ENCODE assay signal across 8 mouse cellular contexts in genomic region chr4:125116090-125116861, GRCm38 (mm10). TPM values are rescaled to one million over a fixed set of nuclear protein-coding genes. Genes with fewer than 3 reads are reported as not detected.
A peak's percentile ranks its signal among the peaks of the same experiment; 100 is the strongest.
DNase-seq lines count a peak whose midpoint lies in the region; ATAC-seq and TF ChIP-seq lines count a peak whose summit lies in the region.

No protein-coding gene starts in this region.

- no peak for TF ChIP-seq POLR2A in cortical plate, adult 2 months (IDR thresholded peaks at IDR 0.05; ENCODE audit: extremely low read depth, insufficient read depth, low read length)

- peaks cover 23% of the 10 kb centered on the region for H3K4me1 ChIP-seq in hindbrain, embryonic 10.5 days (replicated peaks)
- peaks cover 21% of the 10 kb centered on the region for H3K4me1 ChIP-seq in hindbrain, embryonic 12.5 days
- H3K4me1 ChIP-seq in cortical plate, adult 2 months (ENCODE audit: control insufficient read depth, insufficient read depth, low read length): peaks cover 14% of the 10 kb centered on the region; the same call in 1 of the 2 replicates
- H3K4me1 ChIP-seq in hindbrain, embryonic 16.5 days (ENCODE audit: control insufficient read depth, insufficient read depth, low read depth, low read length): peaks cover 14% of the 10 kb centered on the region

- H3K27me3 ChIP-seq in hindbrain, embryonic 10.5 days (ENCODE audit: insufficient read depth, poor library complexity, severe bottlenecking): peaks cover 5% of the 10 kb centered on the region
- H3K27me3 ChIP-seq in hindbrain, embryonic 12.5 days: peaks cover 2% of the 10 kb centered on the region; the same call in 1 of the 2 replicates
- no peaks in the 10 kb centered on the region for H3K27me3 ChIP-seq in hindbrain, embryonic 16.5 days (replicated peaks; ENCODE audit: control insufficient read depth, insufficient read depth, low read length)

- no peak overlapping the region for H3K4me3 ChIP-seq in hindbrain, embryonic 10.5 days
- no peak overlapping the region for H3K4me3 ChIP-seq in hindbrain, embryonic 12.5 days
- no peak overlapping the region for H3K4me3 ChIP-seq in cortical plate, adult 2 months (ENCODE audit: insufficient read depth, low read length)
- H3K4me3 ChIP-seq in hindbrain, embryonic 16.5 days (ENCODE audit: low read length): no peak overlapping the region

- no peaks in the 10 kb centered on the region for H3K9me3 ChIP-seq in hindbrain, embryonic 10.5 days
- H3K9me3 ChIP-seq in hindbrain, embryonic 12.5 days (replicated peaks): no peaks in the 10 kb centered on the region
- no peaks in the 10 kb centered on the region for H3K9me3 ChIP-seq in hindbrain, embryonic 16.5 days (ENCODE audit: control insufficient read depth, low read length)

- no peak overlapping the region for H3K9ac ChIP-seq in hindbrain, embryonic 12.5 days
- H3K9ac ChIP-seq in hindbrain, embryonic 16.5 days (ENCODE audit: low read depth, low read length): no peak overlapping the region

- peaks cover 14% of the 10 kb centered on the region for H3K36me3 ChIP-seq in hindbrain, embryonic 10.5 days
- peaks cover 5% of the 10 kb centered on the region; the same call in 1 of the 2 replicates for H3K36me3 ChIP-seq in hindbrain, embryonic 12.5 days
- 0 out of 2 replicates have a peak, but pooled peaks cover 2% of the 10 kb centered on the region for H3K36me3 ChIP-seq in hindbrain, embryonic 16.5 days (ENCODE audit: control insufficient read depth, insufficient read depth, low read length)

- ATAC-seq in hindbrain, embryonic 12.5 days (ENCODE audit: low FRiP score): no peak
- peak; percentile 62 for ATAC-seq in hindbrain, embryonic 16.5 days
- ATAC-seq in megakaryocyte progenitor cell, adult 5-6 weeks (replicated peaks; ENCODE audit: poor library complexity): peak; percentile 49

- WGBS in hindbrain, embryonic 10.5 days: 74% methylated on average over 9 of the region's 9 CpGs
- 76% methylated on average over 9 of the region's 9 CpGs for WGBS in hindbrain, embryonic 12.5 days
- 65% methylated on average over 9 of the region's 9 CpGs for WGBS in hindbrain, embryonic 16.5 days

- no peak for TF ChIP-seq CTCF in cortical plate, adult 2 months (IDR thresholded peaks at IDR 0.05; ENCODE audit: extremely low read depth, insufficient read depth, low read length)

- no peak overlapping the region for H3K4me2 ChIP-seq in hindbrain, embryonic 12.5 days (replicated peaks)
- H3K4me2 ChIP-seq in hindbrain, embryonic 16.5 days (ENCODE audit: low read length): no peak overlapping the region

- intact Hi-C loops in left cerebral cortex, postnatal 25 days (cut with DNase I): no loop called here

- H3K27ac ChIP-seq in hindbrain, embryonic 10.5 days: 0 out of 2 replicates have a peak overlapping the region, but pooled peaks have one; percentile 46
- no peak overlapping the region; the same call in 1 of the 2 replicates for H3K27ac ChIP-seq in hindbrain, embryonic 12.5 days
- peak overlapping the region; percentile 48 for H3K27ac ChIP-seq in cortical plate, adult 2 months (ENCODE audit: insufficient read depth, low read length)
- peak overlapping the region; percentile 13; the same call in 1 of the 2 replicates for H3K27ac ChIP-seq in hindbrain, embryonic 16.5 days (ENCODE audit: low read depth, low read length)

- no peak for DNase-seq in hindbrain, embryonic 10.5 days (ENCODE audit: low spot score)
- DNase-seq in MN1 (ENCODE audit: low spot score): peak; percentile 66
- DNase-seq in left cerebral cortex, postnatal 25 days (ENCODE audit: low spot score in 2 of 2): peak; percentile 72 to 78
- peak; percentile 20 to 29 for DNase-seq in thymus, postnatal 36 days

RNA-seq across cellular contexts. Expression of gene Zc3h12a, which starts 11.4 kb away (rescaled TPM):
- 0.20 and 0.65 TPM in 2 replicates for polyA plus RNA-seq in hindbrain, embryonic 10.5 days (2016; fragmentation: Nextera tagmentation; extraction: Ambion mirVana)
- polyA plus RNA-seq in hindbrain, embryonic 12.5 days (2016; fragmentation: Nextera tagmentation; extraction: Ambion mirVana): 0.40 and 0.50 TPM in 2 replicates
- polyA plus RNA-seq in cortical plate, adult 2 months (2012; rRNA removed): 1.4 and 1.5 TPM in 2 replicates
- polyA plus RNA-seq in hindbrain, embryonic 16.5 days (2015; fragmentation: Nextera tagmentation; extraction: Ambion mirVana): 0.23 and 0.31 TPM in 2 replicates
- 1 to 10 TPM; 1.1 to 1.2 TPM for total RNA-seq in left cerebral cortex, postnatal 25 days (2021)
- total RNA-seq in megakaryocyte progenitor cell, adult 5-6 weeks (2015): 6.0 and 6.2 TPM in 2 replicates
- 2.3 and 3.6 TPM in 2 replicates for total RNA-seq in megakaryocyte progenitor cell, adult 5-6 weeks (2017)

RNA-seq across cellular contexts. Expression of gene Meaf6, which starts 31.3 kb away (rescaled TPM):
- 85.1 and 92.8 TPM in 2 replicates for polyA plus RNA-seq in hindbrain, embryonic 10.5 days (2016; fragmentation: Nextera tagmentation; extraction: Ambion mirVana)
- polyA plus RNA-seq in hindbrain, embryonic 12.5 days (2016; fragmentation: Nextera tagmentation; extraction: Ambion mirVana): 118 and 130 TPM in 2 replicates
- polyA plus RNA-seq in cortical plate, adult 2 months (2012; rRNA removed): 101 and 104 TPM in 2 replicates
- polyA plus RNA-seq in hindbrain, embryonic 16.5 days (2015; fragmentation: Nextera tagmentation; extraction: Ambion mirVana): 147 and 151 TPM in 2 replicates
- total RNA-seq in left cerebral cortex, postnatal 25 days (2021): 100 to 1,000 TPM; 121 to 124 TPM
- 37.5 and 48.8 TPM in 2 replicates for total RNA-seq in megakaryocyte progenitor cell, adult 5-6 weeks (2015)
- total RNA-seq in megakaryocyte progenitor cell, adult 5-6 weeks (2017): 39.0 and 57.7 TPM in 2 replicates

RNA-seq across cellular contexts. Expression of gene Snip1, which starts 49.8 kb away (rescaled TPM):
- 29.2 and 30.7 TPM in 2 replicates for polyA plus RNA-seq in hindbrain, embryonic 10.5 days (2016; fragmentation: Nextera tagmentation; extraction: Ambion mirVana)
- polyA plus RNA-seq in hindbrain, embryonic 12.5 days (2016; fragmentation: Nextera tagmentation; extraction: Ambion mirVana): 32.6 and 33.4 TPM in 2 replicates
- 10.3 and 11.0 TPM in 2 replicates for polyA plus RNA-seq in cortical plate, adult 2 months (2012; rRNA removed)
- polyA plus RNA-seq in hindbrain, embryonic 16.5 days (2015; fragmentation: Nextera tagmentation; extraction: Ambion mirVana): 20.6 and 22.0 TPM in 2 replicates
- 10 to 100 TPM; 13.8 to 14.1 TPM for total RNA-seq in left cerebral cortex, postnatal 25 days (2021)
- 22.0 and 28.6 TPM in 2 replicates for total RNA-seq in megakaryocyte progenitor cell, adult 5-6 weeks (2015)
- 28.3 and 33.5 TPM in 2 replicates for total RNA-seq in megakaryocyte progenitor cell, adult 5-6 weeks (2017)

RNA-seq across cellular contexts. Expression of gene Dnali1, which starts 50.8 kb away (rescaled TPM):
- polyA plus RNA-seq in hindbrain, embryonic 10.5 days (2016; fragmentation: Nextera tagmentation; extraction: Ambion mirVana): 0.36 and 0.92 TPM in 2 replicates
- 1.2 and 1.7 TPM in 2 replicates for polyA plus RNA-seq in hindbrain, embryonic 12.5 days (2016; fragmentation: Nextera tagmentation; extraction: Ambion mirVana)
- polyA plus RNA-seq in cortical plate, adult 2 months (2012; rRNA removed): 0.51 and 1.3 TPM in 2 replicates
- polyA plus RNA-seq in hindbrain, embryonic 16.5 days (2015; fragmentation: Nextera tagmentation; extraction: Ambion mirVana): 1.2 and 1.4 TPM in 2 replicates
- under 1 TPM; 0.28 to 0.50 TPM for total RNA-seq in left cerebral cortex, postnatal 25 days (2021)
- 0.15 TPM in 1 of 2 replicates, not detected in the other for total RNA-seq in megakaryocyte progenitor cell, adult 5-6 weeks (2015)
- total RNA-seq in megakaryocyte progenitor cell, adult 5-6 weeks (2017): not detected in 2 replicates
